Mouse (Mus musculus): ENCODE data around the gene Clec4f.
"Not testable (repeated sequence)": the region's sequence is repeated elsewhere in the genome, so short reads cannot be mapped to it uniquely, and the experiment has no call there.

Clec4f gene

GRCm38 (mm10) chr6:83656087-83656486 lies at the start of gene Clec4f:
TSS of gene Clec4f (minus strand) at chr6:83656187.
- DNase-seq (ENCODE audit: low spot score): no peak

GRCm38 (mm10) chr6:83704701-83705100 lies 48.7 kb upstream of the Clec4f start:
- DNase-seq (ENCODE audit: low spot score): no peak

GRCm38 (mm10) chr6:83704294-83704693 lies 48.3 kb upstream of the Clec4f start:
- DNase-seq (ENCODE audit: low spot score): no peak

DNA sequence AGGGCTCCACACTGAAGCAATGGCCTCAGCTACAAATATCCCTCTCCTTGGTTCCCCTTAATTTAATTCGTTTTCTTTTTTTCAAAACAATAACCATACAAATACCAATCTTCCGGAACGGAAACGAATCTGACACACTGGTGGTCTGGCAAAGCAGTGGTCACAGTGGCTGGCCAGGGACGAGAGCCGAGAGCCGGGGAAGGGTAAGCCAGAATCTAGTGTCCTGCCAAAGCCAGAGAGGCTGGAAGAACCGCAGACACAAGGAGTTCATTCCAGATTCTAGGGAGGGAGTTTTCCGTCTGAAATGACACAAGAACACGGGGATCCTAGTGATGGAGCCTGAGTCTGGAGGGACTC lies 47.7 kb upstream of the Clec4f start:
- DNase-seq (ENCODE audit: low spot score): no peak

DNA sequence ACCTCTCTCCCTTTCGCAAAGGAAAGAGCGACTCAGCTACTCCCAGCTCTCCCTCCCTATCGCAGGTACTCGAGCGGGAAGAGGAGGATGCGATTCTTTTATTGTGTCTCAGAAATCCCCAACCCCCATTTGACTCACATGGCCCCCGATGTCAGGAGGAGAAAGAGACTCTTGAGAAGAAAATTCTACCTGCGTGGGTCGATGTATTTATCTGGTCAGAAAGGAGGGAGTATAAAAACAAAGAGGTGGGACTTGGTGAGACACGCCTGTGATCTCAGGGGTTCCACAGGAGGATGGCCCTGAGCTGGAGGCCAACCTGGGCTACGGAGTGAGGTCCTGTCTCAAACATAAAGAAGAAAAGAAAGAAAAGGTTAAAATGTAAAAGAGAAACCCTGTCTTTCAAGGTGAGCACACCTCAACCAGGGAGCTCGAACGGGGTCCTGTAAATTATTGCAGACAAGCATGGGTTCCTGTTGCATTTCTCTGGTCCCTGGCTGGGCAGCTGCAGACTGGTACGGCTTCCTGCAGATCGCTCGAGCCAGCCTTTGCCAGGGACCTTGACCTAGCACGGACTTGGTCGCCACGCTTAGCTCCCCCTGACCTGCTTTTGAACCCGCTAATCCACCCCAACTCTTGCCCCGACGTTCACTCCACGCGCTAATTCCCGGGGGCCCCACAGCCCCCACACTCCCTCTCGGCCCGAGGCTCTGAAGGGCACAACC lies 47.2 kb upstream of the Clec4f start:
- no peak for DNase-seq (ENCODE audit: low spot score)

GRCm38 (mm10) chr6:83702146-83702999 lies 46.4 kb upstream of the Clec4f start:
- peak; percentile 72 for DNase-seq (ENCODE audit: low spot score)

GRCm38 (mm10) chr6:83701001-83701400 lies 45.0 kb upstream of the Clec4f start:
- DNase-seq (ENCODE audit: low spot score): no peak

- no peak for DNase-seq (ENCODE audit: low spot score)
These were observed 44.0 kb upstream of the Clec4f start for GRCm38 (mm10) chr6:83699971-83700370.

DNA sequence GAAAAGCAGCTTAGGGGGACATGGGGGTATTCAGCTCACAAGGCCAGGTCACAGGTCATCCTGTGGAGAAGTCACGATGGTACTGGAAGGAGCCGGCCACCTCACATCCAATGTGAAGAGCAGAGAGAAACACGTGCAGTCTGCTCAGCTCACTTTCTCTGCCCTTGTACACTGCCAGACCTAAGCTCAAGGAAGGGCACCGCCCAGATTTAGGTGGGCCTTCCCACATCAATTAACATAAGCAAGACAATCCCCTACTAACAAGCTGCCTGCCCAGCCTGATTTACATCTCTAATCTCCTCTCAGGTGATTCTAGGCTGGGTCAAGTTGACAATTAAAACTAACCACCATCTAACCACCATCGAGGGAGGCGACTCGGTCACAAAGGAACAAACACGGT lies 41.9 kb upstream of the Clec4f start:
- peak; percentile 10 for DNase-seq (ENCODE audit: low spot score)

DNA sequence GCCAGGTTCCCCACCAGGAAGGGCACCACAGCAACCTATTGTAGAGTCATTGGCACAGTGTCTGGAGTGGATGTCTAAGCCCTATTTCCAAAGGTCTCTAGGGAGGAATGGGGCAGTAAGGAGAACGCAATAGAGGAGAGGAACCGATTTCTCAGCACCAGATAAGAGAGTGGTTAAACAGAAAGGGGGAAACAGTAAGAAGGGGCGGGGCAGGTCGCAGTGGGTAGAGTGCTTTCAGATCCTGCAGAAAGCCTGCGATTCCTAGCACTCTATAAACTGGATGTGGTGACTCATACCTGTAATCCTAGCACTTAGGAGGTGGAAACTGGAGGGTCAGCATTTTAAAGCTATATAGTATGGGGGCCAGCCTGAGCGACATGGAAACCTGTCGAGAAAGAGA lies 40.7 kb upstream of the Clec4f start:
- DNase-seq (ENCODE audit: low spot score): no peak

GRCm38 (mm10) chr6:83695731-83696130 lies 39.7 kb upstream of the Clec4f start:
- DNase-seq (ENCODE audit: low spot score): no peak

- peak; percentile 87 for DNase-seq (ENCODE audit: low spot score)
These were observed 37.8 kb upstream of the Clec4f start for GRCm38 (mm10) chr6:83693835-83694234.

DNA sequence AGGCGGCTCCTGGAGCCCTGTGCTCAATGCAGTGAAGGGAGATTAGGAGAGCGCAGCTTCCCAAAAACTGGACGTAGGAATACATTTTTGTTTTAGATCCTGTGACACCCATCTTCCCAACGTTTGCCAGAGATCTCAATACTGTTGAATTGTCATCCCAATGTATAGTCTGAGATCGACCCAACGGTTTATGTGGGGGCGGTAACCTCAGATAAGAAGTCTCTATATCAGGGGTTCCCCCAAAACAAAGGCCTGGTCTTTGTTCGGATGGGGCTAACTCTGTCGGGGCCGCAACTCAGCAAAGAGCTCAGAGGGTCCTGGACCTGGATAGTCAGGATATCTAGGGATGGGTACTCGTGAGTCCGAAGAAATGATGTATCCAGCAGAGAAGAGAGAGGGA lies 37.0 kb upstream of the Clec4f start:
- no peak for DNase-seq (ENCODE audit: low spot score)

DNA sequence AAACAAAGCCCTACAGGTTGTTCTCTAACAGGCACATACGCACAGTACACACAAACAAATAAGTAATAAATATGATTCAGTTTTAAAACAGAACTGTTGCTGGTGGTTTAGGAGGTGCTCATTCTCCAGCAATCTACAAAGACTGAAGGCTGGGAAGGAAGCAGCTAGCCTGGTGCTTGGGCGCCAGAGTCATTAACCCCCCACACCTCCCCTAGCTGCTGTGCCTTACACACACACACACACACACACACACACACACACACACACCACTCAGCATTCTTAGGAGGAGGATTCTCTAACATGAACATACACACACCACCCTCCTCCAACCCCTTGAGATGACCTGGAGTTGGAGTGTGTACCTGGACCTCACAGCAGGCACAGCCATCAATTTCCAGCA lies 34.9 kb upstream of the Clec4f start:
- no peak for DNase-seq (ENCODE audit: low spot score)

- DNase-seq (ENCODE audit: low spot score): peak; percentile 83
These were observed 34.3 kb upstream of the Clec4f start for GRCm38 (mm10) chr6:83690277-83690676.

DNA sequence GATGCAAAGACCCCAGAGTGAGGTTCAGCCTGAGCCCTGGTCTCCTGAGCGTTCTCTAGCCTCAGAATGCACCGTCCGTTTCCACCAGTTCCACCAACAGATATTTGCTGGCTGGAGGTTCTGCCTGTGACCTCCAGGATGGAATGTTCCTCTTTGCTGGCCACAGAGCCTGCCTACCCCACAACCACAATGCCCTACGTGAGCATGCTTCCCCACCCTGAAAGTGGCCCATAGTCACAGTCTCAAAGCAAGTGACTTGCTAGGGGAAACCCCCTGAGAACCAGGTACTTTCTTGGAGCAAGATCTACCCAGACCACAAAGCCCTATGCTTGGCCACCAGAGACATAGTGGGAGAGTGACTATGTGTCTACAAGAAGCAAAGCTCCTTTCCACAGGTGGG lies 33.4 kb upstream of the Clec4f start:
- no peak for DNase-seq (ENCODE audit: low spot score)

DNA sequence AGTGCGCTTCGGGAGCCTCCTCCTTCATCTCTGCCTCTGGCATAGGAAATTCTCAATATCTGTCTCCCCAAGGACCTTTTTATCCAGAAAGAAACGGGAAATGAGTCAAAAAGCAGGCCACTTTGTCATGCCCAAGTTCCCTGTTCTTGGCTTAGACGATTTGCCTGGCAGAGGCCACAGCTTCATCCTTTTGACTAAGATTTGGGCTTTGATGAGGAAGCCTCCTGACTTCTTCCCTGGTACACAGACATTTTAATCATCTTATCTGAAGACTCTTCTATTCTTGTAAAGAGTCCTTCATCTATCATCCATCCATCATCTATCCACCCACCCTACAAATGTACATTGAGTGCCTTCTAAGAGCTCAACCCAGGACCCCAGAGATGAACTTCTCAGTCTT lies 21.8 kb upstream of the Clec4f start, which contains the start of gene Cd207:
Gene Cd207 (minus strand): TSS at position 101 of the 400 bp plus-strand sequence.
- DNase-seq (ENCODE audit: low spot score): no peak

DNA sequence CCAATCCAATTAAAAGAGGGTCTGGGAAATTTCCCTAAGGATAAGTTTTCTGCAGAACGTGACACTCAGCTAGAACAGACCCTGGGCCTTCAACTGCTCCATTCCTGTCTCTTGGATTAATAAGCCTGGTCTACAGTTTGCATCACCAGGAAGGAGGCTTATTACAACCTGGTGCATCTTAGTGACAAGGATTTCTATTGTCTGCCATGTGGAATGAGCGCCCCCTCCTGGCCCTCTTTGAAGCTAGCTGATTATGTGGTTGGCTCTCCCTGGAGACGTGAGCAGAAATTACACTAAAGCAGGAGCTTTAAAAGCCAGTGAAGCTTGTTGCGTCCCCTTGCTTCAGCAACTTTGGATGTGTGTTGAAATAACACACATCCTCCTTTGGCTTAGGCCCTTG lies 17.4 kb upstream of the Clec4f start:
- peak; percentile 90 for DNase-seq (ENCODE audit: low spot score)

GRCm38 (mm10) chr6:83665009-83665408 lies 9.0 kb upstream of the Clec4f start:
- no peak for DNase-seq (ENCODE audit: low spot score)

DNA sequence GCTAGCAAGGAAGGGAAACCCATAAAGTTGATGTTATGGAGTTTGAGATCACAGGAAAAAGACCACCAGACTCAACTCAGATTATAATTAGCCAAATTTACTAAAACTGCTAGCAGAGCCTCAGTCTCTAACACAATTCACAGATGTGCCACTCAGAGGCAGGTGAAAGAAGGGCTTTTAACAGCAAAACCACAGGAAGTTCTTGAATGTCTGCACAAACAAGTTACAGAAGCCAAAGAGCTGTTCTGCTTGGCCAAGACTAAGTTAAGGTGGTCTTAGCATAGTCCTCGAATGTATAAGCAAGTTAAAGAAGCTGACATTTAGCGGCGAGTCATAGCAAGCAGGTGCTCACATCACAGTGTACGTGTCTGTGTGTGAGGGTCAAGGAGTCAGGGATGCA lies 4.8 kb upstream of the Clec4f start:
- DNase-seq (ENCODE audit: low spot score): no peak

GRCm38 (mm10) chr6:83646715-83647114 lies 9.3 kb downstream of the Clec4f start:
- DNase-seq (ENCODE audit: low spot score): no peak

GRCm38 (mm10) chr6:83635329-83635728 lies 20.7 kb downstream of the Clec4f start:
- DNase-seq (ENCODE audit: low spot score): no peak

DNA sequence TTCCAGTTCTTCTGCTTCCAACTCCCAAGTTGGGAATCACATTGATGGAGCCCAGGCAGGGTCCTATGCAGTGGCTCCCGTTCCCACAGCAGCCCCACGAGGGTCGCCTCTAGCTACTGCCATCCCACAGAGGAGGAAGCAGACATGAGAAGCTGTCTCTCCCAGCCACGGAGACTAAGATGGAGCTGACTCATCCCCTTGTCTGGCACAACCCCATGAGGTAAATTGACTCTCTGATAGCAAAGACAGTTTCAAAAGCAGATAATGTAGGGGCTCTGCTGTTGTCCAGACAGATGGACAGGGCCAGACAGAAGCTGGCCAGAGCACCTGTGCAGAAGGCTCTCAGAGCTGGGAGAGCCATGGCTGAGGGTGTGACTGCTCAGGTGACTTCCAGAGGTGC lies 21.4 kb downstream of the Clec4f start:
- DNase-seq (ENCODE audit: low spot score): not testable (repeated sequence)

Data from embryo, embryonic 10.5 days (tissue).